Mouse (Mus musculus) adrenal gland, adult 18-20 months (tissue): ENCODE results near the gene Samd9l. TPM values are rescaled to one million over a fixed set of nuclear protein-coding genes. Genes with fewer than 3 reads are reported as not detected.
"Not testable (repeated sequence)": the region's sequence is repeated elsewhere in the genome, so short reads cannot be mapped to it uniquely, and the experiment has no call there.

Experiments
- DNase-seq, 2 experiments: peaks; one replicate each; pipeline ENCODE4 v3.0.0; 2021 to 2022; ENCODE audit warnings: low spot score in 2 of 2
- long read RNA-seq, 2 experiments: library from polyadenylated mRNA; stranded (forward); transcript quantifications; one replicate each; pipeline ENCODE4 v2.0.0; 2021
- total RNA-seq, 2 experiments: library from RNA; stranded (reverse); gene quantifications; 1 replicate in 1 of 2; 2 replicates in 1 of 2; pipeline ENCODE4 v1.2.3; 2021

Samd9l gene
- 1 to 10 TPM; 7.0 to 9.9 TPM for total RNA-seq
- long read RNA-seq, experiment 1, full-length matches to known transcripts: 5 of 5 reads
- long read RNA-seq, experiment 1, partial matches to known transcripts: 0 of 5 reads
- long read RNA-seq, experiment 1, other reads (novel, unspliced or antisense): 0 of 5 reads
- long read RNA-seq, experiment 2, full-length matches to known transcripts: 1 of 2 reads
- long read RNA-seq, experiment 2, partial matches to known transcripts: 0 of 2 reads
- long read RNA-seq, experiment 2, other reads (novel, unspliced or antisense): 1 of 2 reads

GRCm38 (mm10) chr6:3399340-3400068 lies at the start of gene Samd9l:
Gene Samd9l (minus strand): TSS chr6:3399572.
- DNase-seq: peak; percentile 62 to 65

- DNase-seq: peak; percentile 48 to 51
Measured at GRCm38 (mm10) chr6:3447404-3447803, 48.0 kb upstream of the Samd9l start.

GRCm38 (mm10) chr6:3443905-3444304 lies 44.5 kb upstream of the Samd9l start:
- no peak for DNase-seq

- no peak for DNase-seq
Measured at GRCm38 (mm10) chr6:3436087-3436486, 36.7 kb upstream of the Samd9l start.

- not testable (repeated sequence) for DNase-seq
Measured at GRCm38 (mm10) chr6:3430976-3431375, 31.6 kb upstream of the Samd9l start.

- no peak for DNase-seq
Measured at GRCm38 (mm10) chr6:3427047-3427446, 27.7 kb upstream of the Samd9l start.

GRCm38 (mm10) chr6:3425333-3425732 lies 26.0 kb upstream of the Samd9l start:
- not testable (repeated sequence) for DNase-seq

GRCm38 (mm10) chr6:3424613-3425277 lies 25.4 kb upstream of the Samd9l start:
- not testable (repeated sequence) for DNase-seq

GRCm38 (mm10) chr6:3397182-3397906 lies 2.0 kb downstream of the Samd9l start:
- DNase-seq: not testable (repeated sequence)

GRCm38 (mm10) chr6:3395921-3396611 lies 3.3 kb downstream of the Samd9l start:
- not testable (repeated sequence) for DNase-seq

- no peak for DNase-seq
Measured at GRCm38 (mm10) chr6:3389995-3390394, 9.4 kb downstream of the Samd9l start.

- no peak for DNase-seq
Measured at GRCm38 (mm10) chr6:3386565-3386964, 12.8 kb downstream of the Samd9l start.

GRCm38 (mm10) chr6:3384816-3385215 lies 14.6 kb downstream of the Samd9l start:
- not testable (repeated sequence) for DNase-seq

- DNase-seq: not testable (repeated sequence)
Measured at GRCm38 (mm10) chr6:3384115-3384791, 15.1 kb downstream of the Samd9l start.

GRCm38 (mm10) chr6:3379146-3379545 lies 20.2 kb downstream of the Samd9l start:
- DNase-seq: no peak

- no peak for DNase-seq
Measured at GRCm38 (mm10) chr6:3376687-3377086, 22.7 kb downstream of the Samd9l start.

GRCm38 (mm10) chr6:3369527-3369926 lies 29.8 kb downstream of the Samd9l start:
- no peak for DNase-seq

- not testable (repeated sequence) for DNase-seq
Measured at GRCm38 (mm10) chr6:3365609-3366008, 33.8 kb downstream of the Samd9l start.

- peak in 1 of 2 experiments; percentile 31 for DNase-seq
Measured at GRCm38 (mm10) chr6:3345924-3346597, 53.3 kb downstream of the Samd9l start.
